Mouse (Mus musculus) right cerebral cortex, adult 18-20 months (tissue): ENCODE results near the gene Plpp4.

Source experiments
- DNase-seq: peaks from one replicate; pipeline ENCODE4 v3.0.0; 2022; ENCODE audit warnings: mixed read lengths

The Plpp4 gene

DNA sequence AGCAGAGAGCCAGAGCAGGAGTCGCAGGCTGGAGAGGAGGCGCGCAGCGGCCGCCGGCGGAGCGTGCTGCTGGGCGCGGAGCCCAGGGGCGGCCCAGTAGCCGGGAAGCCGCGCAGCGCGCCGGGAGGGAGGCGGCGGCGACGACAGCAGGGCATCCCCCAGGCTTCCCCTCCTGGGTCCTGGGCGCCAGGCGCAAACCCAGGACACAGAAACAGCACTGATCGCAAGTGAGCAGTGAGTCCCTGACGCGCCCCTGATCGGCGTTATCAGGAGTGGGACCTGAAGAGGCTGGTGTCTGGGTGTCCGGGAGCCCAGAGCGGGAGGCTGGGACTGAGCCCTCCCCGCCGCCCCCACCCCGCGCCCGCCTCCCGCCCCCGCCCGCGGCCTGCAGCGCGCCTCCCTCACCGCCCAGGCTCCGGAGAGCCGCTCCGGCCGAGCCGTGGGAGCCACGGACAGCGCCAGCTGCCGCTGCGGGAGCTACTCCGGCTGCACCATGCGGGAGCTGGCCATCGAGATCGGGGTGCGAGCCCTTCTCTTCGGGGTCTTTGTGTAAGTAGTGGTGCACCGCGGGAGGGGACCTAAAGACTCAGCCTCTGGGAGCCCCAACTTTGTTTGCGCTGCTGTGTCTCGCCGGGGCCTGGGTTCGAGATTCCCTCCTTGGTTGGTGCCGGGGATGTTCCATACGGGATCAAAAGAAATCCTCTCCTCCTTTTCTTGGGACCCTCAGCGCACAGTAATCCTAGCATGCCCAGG lies at the start of gene Plpp4:
Plpp4 (plus strand) TSS at position 411 of the 753 bp plus-strand sequence.
- peak; percentile 48 for DNase-seq

- DNase-seq = no peak
Measured at GRCm38 (mm10) chr7:129215926-129216543, 40.8 kb upstream of the Plpp4 start.

GRCm38 (mm10) chr7:129216547-129217195 lies 40.2 kb upstream of the Plpp4 start:
- no peak for DNase-seq

DNA sequence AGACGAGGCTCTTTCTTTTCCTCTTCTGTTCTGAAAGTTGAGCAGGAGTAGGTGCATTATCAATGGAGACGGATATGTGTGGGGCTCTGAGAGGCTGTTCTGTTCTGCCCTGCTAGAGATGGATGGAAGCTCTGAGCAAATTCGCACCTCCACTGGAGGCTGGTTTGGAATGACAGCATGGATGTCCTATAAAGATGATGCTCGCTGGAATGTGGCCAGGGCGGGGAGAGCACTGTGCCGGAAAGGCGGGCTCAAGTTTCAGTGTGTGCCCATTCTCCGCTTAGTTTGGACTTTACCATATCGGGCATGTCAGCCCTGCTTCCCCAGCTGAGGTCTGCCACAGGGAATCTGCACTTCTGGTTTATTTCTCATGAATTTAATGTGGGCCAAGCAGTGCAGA lies 35.9 kb upstream of the Plpp4 start:
- no peak for DNase-seq

GRCm38 (mm10) chr7:129221649-129222048 lies 35.2 kb upstream of the Plpp4 start:
- DNase-seq = no peak

DNA sequence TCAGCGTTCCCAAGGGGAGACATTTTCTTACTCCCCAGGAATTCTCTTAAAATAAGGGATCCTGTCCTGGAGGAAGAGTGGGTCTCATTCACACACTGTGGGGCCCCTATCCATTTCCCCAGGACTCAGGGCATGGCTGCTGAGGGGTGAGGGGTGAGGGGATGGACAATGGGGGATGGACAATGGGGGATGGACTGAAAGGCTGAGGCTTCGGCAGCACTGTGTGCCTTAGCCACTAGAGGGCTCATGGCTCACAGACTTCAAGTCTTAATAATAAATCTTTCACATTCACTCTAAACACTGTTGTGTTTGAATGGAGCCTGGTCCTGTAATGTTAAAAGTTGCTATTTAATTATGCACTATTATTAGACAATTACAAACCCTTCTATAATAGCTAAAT lies 21.4 kb upstream of the Plpp4 start:
- peak; percentile 15 for DNase-seq

DNA sequence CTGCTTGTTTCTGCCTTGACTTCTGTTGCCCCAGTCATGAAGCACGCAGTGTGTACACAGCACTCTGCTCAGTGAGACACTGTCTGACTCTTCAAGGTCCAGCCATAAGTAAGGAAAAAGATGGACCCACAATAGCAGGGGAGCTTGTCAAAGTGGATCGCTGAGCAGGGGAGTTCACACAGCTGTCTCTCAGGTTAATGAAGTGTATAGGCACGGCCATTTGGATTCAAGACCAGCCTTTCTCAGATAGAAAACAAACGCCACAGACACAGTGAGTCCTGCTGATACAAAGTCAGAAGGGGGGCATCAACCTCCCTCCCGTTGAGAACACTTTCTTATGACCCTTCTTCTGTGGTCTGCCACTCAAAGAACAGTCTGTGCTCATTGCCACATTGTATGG lies 20.8 kb upstream of the Plpp4 start:
- no peak for DNase-seq

GRCm38 (mm10) chr7:129250981-129251380 lies 5.8 kb upstream of the Plpp4 start:
- DNase-seq = no peak

GRCm38 (mm10) chr7:129253406-129253805 lies 3.4 kb upstream of the Plpp4 start:
- no peak for DNase-seq

- DNase-seq = no peak
Measured at GRCm38 (mm10) chr7:129254126-129254525, 2.7 kb upstream of the Plpp4 start.

- no peak for DNase-seq
Measured at GRCm38 (mm10) chr7:129255406-129255805, 1.4 kb upstream of the Plpp4 start.

DNA sequence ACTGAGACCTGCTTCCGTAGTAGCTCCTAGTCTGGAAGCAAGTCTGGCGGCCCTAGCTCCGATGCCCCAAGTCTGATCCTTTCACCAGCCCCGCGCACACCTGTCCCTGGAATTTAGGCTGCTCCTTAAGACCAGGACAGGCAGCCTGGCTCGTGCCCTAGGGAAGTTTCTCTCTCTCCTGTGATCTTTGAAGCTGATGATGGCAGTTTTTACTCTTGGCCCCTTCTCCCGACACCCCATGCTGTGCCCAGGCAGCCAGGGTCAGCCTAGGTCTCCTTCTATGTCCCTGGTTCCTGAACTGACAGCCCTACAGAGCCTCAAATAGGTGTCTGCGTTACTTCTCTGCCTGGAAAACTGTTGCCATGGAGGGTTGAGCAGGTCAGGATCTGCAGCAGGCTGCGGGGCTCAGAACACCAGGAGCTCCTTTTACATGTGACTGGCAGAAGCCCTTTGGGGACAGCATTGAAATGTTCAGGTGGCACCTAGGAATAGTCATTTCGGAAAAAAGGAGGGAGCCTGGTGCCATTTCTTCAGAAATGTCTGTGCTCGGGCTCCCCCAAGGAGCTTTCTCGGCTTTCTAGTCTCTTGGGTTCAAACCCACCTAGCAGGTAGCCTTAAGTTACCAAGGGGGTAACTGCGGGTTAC lies 665 bp downstream of the Plpp4 start:
- no peak for DNase-seq

DNA sequence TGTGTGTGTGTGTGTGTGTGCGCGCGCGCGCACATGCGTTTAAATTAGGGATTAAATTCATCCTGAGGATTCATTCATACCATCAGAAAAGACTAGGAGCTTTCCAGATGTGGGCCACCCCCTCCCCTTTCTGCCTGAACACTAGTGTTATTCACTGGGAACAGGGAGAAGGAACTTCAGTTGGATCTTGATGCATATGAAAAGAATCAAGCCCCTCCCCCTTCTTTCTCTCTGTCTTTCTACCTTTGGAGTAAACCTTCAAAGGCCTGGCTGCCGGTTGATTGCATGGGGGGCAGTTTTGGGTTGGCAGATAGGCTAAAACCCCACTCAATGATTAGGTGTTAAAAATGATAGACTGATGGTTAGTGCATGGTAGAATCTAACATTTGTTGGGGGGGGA lies 1.5 kb downstream of the Plpp4 start:
- no peak for DNase-seq

GRCm38 (mm10) chr7:129259195-129259594 lies 2.4 kb downstream of the Plpp4 start:
- DNase-seq = no peak

DNA sequence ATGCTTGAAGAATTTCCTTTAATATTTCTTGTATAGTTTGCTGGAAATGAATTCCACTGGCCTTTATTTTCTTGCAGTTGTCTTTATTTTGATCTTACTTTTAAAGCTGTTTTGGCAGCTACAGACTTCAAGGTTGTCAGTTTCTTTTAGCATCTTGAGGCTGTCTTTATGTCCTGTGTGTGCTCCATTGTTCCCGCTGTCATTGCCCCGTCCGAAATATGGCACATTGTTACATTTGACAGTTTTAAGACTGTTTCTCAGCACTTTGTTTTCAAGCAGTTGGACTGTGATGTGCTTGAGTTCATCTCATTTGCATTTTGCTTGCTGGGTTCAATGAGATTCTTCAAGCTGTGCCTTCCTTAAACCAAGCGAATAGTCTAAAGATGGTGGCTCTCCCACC lies 17.0 kb downstream of the Plpp4 start:
- DNase-seq = no peak

DNA sequence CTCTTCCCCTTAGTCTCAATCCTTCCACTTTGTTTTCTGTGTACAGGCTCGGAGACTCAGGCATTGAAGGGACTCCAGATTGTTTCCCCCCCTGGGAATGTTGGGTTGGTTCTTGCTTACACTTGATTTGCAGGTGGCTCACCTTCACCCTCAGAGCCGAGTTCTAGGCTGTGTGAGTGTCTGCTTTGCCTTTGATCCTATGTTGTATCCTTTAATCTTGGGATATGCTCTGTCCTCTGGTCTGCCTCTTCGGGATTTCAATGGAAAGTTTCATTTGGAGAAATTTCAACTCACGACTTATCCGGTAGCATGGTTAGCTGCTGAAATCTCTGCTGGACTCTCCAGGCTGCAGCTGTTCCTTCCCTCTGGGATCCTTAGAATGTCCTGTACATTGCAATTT lies 17.9 kb downstream of the Plpp4 start:
- no peak for DNase-seq

- DNase-seq = no peak
Measured at GRCm38 (mm10) chr7:129277751-129278150, 20.9 kb downstream of the Plpp4 start.

DNA sequence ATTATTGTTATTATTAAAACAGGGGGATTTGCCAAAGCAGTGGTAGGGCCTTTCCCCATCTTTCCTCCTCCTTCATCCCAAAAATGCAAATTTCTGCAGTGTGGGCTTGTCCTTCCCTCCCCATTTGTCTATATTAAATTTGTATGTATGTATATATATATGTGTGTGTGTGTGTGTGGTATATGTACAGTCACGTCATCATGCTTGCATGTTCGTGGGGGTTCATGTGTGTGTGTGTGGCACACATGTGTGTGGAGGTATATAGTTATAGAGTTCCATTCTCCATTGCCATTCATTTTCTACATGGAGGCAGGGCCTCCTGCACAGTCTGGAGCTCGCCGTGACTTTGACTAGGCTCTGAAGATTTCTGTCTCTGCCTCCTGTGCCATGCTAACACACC lies 22.0 kb downstream of the Plpp4 start:
- no peak for DNase-seq

- DNase-seq = no peak
Measured at GRCm38 (mm10) chr7:129279261-129279660, 22.4 kb downstream of the Plpp4 start.

- no peak for DNase-seq
Measured at GRCm38 (mm10) chr7:129281966-129282365, 25.1 kb downstream of the Plpp4 start.

- DNase-seq = no peak
Measured at GRCm38 (mm10) chr7:129285186-129285868, 28.5 kb downstream of the Plpp4 start.

DNA sequence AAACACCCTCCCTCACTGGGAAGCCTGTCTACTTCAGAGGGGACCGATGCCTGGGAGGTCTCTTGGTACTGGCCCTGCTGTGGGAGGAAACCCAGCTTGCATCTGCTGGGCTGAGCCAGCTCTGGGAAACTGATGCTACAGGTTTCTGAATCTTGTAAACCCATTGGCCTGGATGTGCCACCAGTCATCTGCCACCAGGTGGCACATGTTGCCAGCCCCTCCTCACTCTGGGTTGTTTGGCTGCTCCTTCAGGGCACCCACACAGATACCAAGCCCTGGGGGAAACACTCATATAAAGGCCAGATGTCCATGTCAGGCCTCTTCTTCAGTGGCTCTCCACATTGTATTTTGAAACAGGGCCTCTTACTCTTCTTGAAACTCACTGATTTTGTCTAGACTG lies 36.4 kb downstream of the Plpp4 start:
- DNase-seq = no peak

- no peak for DNase-seq
Measured at GRCm38 (mm10) chr7:129301622-129302021, 44.8 kb downstream of the Plpp4 start.
